Mouse (Mus musculus) ES-E14 (cell line): ENCODE measurements around the gene Gtpbp1. TPM values are rescaled to one million over a fixed set of nuclear protein-coding genes. Genes with fewer than 3 reads are reported as not detected.

Experiments
- DNase-seq: peaks from one replicate; pipeline ENCODE4 v3.0.0-alpha.2; 2013; ENCODE audit warnings: low read depth, low spot score
- H3K27ac ChIP-seq: 2 replicates; pipeline ENCODE4 v1.5.1; 2012; ENCODE audit warnings: low read depth, mild to moderate bottlenecking, low read length, moderate library complexity, mixed read lengths; ENCODE audit not compliant: poor library complexity, insufficient read depth, severe bottlenecking
- H3K36me3 ChIP-seq: 2 replicates; pipeline ENCODE4 v1.6.1; 2012; ENCODE audit warnings: mild to moderate bottlenecking, low read length, moderate library complexity, mixed read lengths; ENCODE audit not compliant: control insufficient read depth, poor library complexity, insufficient read depth, severe bottlenecking
- H3K4me1 ChIP-seq, 2 experiments: fragments of 150-350 bp in 1 of 2; sonication (generic) in 1 of 2; 2 replicates each; pipeline ENCODE4 v1.6.1; 2012; ENCODE audit warnings: low read length in 2 of 2, mild to moderate bottlenecking in 1 of 2, mixed read lengths in 1 of 2; ENCODE audit not compliant: control insufficient read depth in 2 of 2, insufficient read depth in 2 of 2, poor library complexity in 1 of 2
- H3K4me3 ChIP-seq, 2 experiments: fragments of 150-350 bp in 1 of 2; sonication (generic) in 1 of 2; 2 replicates each; pipeline ENCODE4 v1.5.1; 2012; ENCODE audit warnings: low read length in 2 of 2, low read depth in 1 of 2, mild to moderate bottlenecking in 1 of 2, mixed read lengths in 1 of 2; ENCODE audit not compliant: insufficient read depth in 1 of 2, poor library complexity in 1 of 2, severe bottlenecking in 1 of 2
- H3K9ac ChIP-seq: 2 replicates; pipeline ENCODE4 v1.6.1; 2012; ENCODE audit warnings: low read depth, mild to moderate bottlenecking, low read length, mixed read lengths; ENCODE audit not compliant: poor library complexity, insufficient read depth, severe bottlenecking
- H3K9me3 ChIP-seq: fragments of 150-350 bp; sonication (generic); 2 replicates; pipeline ENCODE4 v1.6.1; 2012; ENCODE audit warnings: low read depth, mild to moderate bottlenecking, low read length; ENCODE audit not compliant: control insufficient read depth, insufficient read depth
- CHD2 ChIP-seq: IDR thresholded peaks from 2 replicates; pipeline ENCODE4 v1.6.1; 2014; ENCODE audit warnings: mild to moderate bottlenecking, low read depth, low read length, inconsistent platforms
- HCFC1 ChIP-seq: IDR thresholded peaks from 2 replicates; pipeline ENCODE4 v1.6.1; 2012; ENCODE audit warnings: low read length, inconsistent platforms, borderline replicate concordance; ENCODE audit not compliant: insufficient read depth
- MAFK ChIP-seq: IDR thresholded peaks from 2 replicates; pipeline ENCODE4 v1.6.1; 2014; ENCODE audit warnings: mild to moderate bottlenecking, low read depth, low read length, inconsistent platforms; ENCODE audit not compliant: insufficient read depth
- ZC3H11A ChIP-seq: IDR thresholded peaks from 2 replicates; pipeline ENCODE4 v1.6.1; 2012; ENCODE audit warnings: low read depth, mild to moderate bottlenecking, inconsistent platforms, low read length, borderline replicate concordance
- ZNF384 ChIP-seq: IDR thresholded peaks from 2 replicates; pipeline ENCODE4 v1.6.1; 2012; ENCODE audit warnings: low read depth, low read length, inconsistent platforms
- in situ Hi-C, 2 experiments: fragments of 600-800 bp; cut with MboI; formaldehyde crosslinking; loops; one replicate each; pipeline ENCODE4 v1.15.1; 2025; ENCODE audit warnings: low sequenced_read_pairs in 2 of 2, inconsistent platforms in 1 of 2; ENCODE audit not compliant: unreplicated experiment in 2 of 2
- total RNA-seq: library from RNA; depleted of rRNA; stranded (reverse); fragments of 300-350 nt; gene quantifications from 2 replicates; pipeline ENCODE4 v1.2.3, GENCODE M21; 2012

Gene Gtpbp1
- total RNA-seq, 1 experiment, result 48.1 TPM

DNA sequence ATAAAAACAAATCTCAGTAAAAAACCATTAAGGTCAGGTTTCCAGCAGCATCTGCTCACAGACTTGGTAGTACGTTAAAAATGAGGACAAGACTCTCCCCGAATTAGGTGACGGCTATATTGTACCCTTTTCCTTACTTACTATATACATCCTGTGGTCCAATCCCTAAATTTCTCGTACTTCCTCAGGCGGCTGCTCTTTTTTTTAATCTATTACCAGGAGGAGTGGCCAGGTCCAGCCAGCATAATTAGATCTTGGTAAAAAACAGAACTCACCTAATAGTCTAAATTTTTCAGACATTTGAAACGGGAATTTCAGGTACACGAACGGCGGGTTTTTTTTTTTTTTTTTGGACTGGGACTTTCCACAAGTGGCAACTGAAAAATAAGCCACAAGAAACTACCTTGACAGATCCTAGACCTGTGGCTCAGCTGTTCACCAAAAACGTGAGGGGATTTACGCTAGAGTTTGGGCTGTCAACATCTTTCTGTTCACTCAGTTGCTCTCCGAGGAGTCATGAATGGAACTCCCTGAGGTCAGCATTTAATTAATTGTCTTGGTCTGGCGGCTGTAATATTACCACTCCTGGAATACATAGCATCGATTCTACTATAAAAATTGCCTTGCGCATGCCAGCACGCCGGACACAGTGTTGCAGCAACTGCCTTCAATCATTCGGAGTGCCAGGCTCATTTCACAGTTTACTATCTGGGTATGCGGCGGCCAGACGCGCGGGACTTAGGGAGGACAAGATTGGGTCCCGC lies 801 bp upstream of the Gtpbp1 start:
- Histone ChIP-seq H3K4me3 (peak overlapping the region; percentile 51 to 70), H3K27ac (no peak overlapping the region), H3K4me1 (peaks cover 2 to 9% of the 10 kb centered on the region in 2 experiments; a peak in 1 of 4 replicates), H3K9me3 (no peaks in the 10 kb centered on the region), H3K9ac (peak overlapping the region; percentile 64; the same call in 1 of the 2 replicates), H3K36me3 (peaks cover 6% of the 10 kb centered on the region; the same call in 1 of the 2 replicates)
- TF ChIP-seq HCFC1 (no peak), MAFK (peak; percentile 86), CHD2 (no peak), ZC3H11A (no peak), ZNF384 (peak; percentile 17; the same call in 1 of the 2 replicates)
- no peak for DNase-seq
- in situ Hi-C loops, result no loop called here

DNA sequence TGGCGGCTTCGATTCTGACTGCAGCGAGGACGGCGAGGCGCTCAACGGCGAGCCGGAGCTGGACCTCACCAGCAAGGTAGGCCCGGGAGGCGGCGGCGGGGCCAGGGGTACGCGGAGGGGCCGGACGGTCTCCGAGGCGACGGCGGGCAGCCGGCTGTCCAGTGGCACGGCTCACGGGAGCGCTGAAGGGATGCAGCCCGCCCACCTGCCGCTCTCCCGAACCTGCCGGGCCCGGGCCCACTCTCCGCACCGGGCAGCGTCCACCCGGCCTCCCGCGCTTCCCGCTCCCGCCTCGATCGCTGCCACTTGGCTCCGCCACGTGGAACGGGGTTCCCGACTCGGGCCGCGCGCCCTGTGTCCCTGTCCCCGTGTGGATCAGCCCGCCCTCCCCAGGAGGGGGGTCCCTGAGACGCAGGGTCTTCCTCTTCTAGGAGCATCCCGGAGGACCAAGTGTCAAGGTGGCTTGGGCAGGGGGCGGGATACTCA lies 421 bp downstream of the Gtpbp1 start:
- peaks cover 2 to 7% of the 10 kb centered on the region in 2 experiments; a peak in 1 of 4 replicates for H3K4me1 ChIP-seq

DNA sequence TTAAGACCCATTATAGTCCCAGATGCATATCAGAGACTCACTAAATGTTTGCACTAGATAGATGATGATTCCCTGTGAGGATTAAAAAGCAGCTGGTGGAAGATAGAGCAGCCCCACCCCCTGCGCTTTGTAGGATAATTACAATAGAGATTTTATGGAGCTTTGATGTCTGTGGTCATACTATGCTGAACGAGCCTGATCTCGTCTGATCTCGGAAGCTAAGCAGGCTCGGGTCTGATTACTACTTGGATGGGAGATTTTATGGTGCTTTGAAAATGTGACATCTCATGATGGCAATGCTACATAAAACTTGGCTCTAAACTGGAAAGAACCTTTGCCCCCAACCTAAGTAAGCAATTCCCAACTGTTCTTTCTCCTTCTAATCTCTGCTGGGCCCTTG lies 1.7 kb downstream of the Gtpbp1 start:
- peaks cover 6% of the 10 kb centered on the region; the same call in 1 of the 2 replicates for H3K36me3 ChIP-seq
- no peak overlapping the region for H3K4me3 ChIP-seq
- peaks cover 2 to 5% of the 10 kb centered on the region in 2 experiments; a peak in 1 of 4 replicates for H3K4me1 ChIP-seq
- in situ Hi-C loops, result no loop called here
- no peak for DNase-seq
- no peaks in the 10 kb centered on the region for H3K9me3 ChIP-seq
- no peak overlapping the region for H3K27ac ChIP-seq
- TF ChIP-seq ZNF384, result no peak
- no peak for TF ChIP-seq ZC3H11A
- TF ChIP-seq MAFK, result no peak
- TF ChIP-seq HCFC1, result no peak
- TF ChIP-seq CHD2, result no peak
- H3K9ac ChIP-seq, result no peak overlapping the region

More for the DNA sequence above, 421 bp downstream of the Gtpbp1 start:
- Histone ChIP-seq H3K9me3 (no peaks in the 10 kb centered on the region), H3K36me3 (peaks cover 6% of the 10 kb centered on the region; the same call in 1 of the 2 replicates), H3K9ac (peak overlapping the region; percentile 95), H3K27ac (0 out of 2 replicates have a peak overlapping the region, but pooled peaks have one; percentile 1), H3K4me3 (peak overlapping the region; percentile 94 to 96)
- TF ChIP-seq MAFK, result no peak
- no peak for TF ChIP-seq ZC3H11A
- TF ChIP-seq ZNF384, result no peak
- TF ChIP-seq CHD2, result no peak
- TF ChIP-seq HCFC1, result no peak
- DNase-seq, result no peak
- in situ Hi-C loops, result no loop called here

DNA sequence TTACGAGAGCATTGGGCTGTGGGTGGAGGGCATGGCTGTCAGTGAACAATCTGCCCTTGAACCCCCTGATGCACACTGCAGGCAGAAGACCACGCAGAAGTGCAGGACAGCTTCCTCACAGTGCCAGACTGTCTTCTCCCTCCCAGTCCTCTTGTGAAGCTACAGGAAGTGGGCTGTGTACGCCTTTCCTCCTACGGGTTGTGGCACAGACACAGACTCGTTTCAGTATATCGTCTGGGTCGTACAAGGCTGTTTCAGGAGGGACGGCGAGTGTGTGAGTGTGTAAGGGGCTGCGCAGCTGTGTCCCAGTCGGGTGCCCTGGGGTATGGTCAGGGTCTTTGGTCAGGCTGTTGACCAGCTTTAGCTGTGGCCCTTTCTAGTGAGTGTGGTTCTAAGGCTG lies 3.1 kb downstream of the Gtpbp1 start:
- TF ChIP-seq MAFK (no peak), ZC3H11A (no peak), CHD2 (no peak), ZNF384 (no peak), HCFC1 (no peak)
- H3K36me3 ChIP-seq, result peaks cover 6% of the 10 kb centered on the region; the same call in 1 of the 2 replicates
- no peak overlapping the region for H3K4me3 ChIP-seq
- peaks cover 3 to 10% of the 10 kb centered on the region in 2 experiments; a peak in 2 of 4 replicates for H3K4me1 ChIP-seq
- no peak overlapping the region for H3K9ac ChIP-seq
- H3K9me3 ChIP-seq, result no peaks in the 10 kb centered on the region
- no peak overlapping the region for H3K27ac ChIP-seq
- no peak for DNase-seq
- in situ Hi-C loops, result no loop called here
